Mouse (Mus musculus) E14TG2a.4 (cell line): ENCODE results near the gene Carm1.

Experiments used
- CTCF ChIP-seq: conservative IDR thresholded peaks from 2 replicates; pipeline ENCODE4 v1.5.1; 2014; ENCODE audit warnings: low read length
- NANOG ChIP-seq: IDR thresholded peaks from 2 replicates; pipeline ENCODE4 v1.6.1; 2014; ENCODE audit warnings: borderline replicate concordance, low read length, mixed read lengths

- no peak for TF ChIP-seq CTCF
- TF ChIP-seq NANOG: no peak
Observed at GRCm38 (mm10) chr9:21508871-21509404, 37.8 kb upstream of the Carm1 start.
